Mouse (Mus musculus) small intestine, adult 2 months (tissue): ENCODE data around the gene Evpl. TPM values are rescaled to one million over a fixed set of nuclear protein-coding genes. Genes with fewer than 3 reads are reported as not detected.
A peak's percentile ranks its signal among the peaks of the same experiment; 100 is the strongest.

Experiments
- H3K27ac ChIP-seq: fragments of 200-500 bp; 2 replicates; pipeline ENCODE4 v1.5.1; 2012; ENCODE audit warnings: low read depth, low read length, control low read depth, inconsistent platforms; ENCODE audit not compliant: insufficient read depth
- H3K27me3 ChIP-seq: fragments of 200-500 bp; 2 replicates; pipeline ENCODE4 v1.6.1; 2012; ENCODE audit warnings: mild to moderate bottlenecking, moderate library complexity, low read length, inconsistent platforms; ENCODE audit not compliant: control insufficient read depth, insufficient read depth
- H3K36me3 ChIP-seq: fragments of 200-500 bp; 2 replicates; pipeline ENCODE4 v1.6.1; 2012; ENCODE audit warnings: mild to moderate bottlenecking, low read length, control low read depth, inconsistent platforms; ENCODE audit not compliant: control insufficient read depth, insufficient read depth
- H3K4me1 ChIP-seq: fragments of 200-500 bp; 2 replicates; pipeline ENCODE4 v1.6.1; 2012; ENCODE audit warnings: low read length, inconsistent platforms, mixed read lengths; ENCODE audit not compliant: control insufficient read depth, insufficient read depth, insufficient read length
- H3K4me3 ChIP-seq: fragments of 200-500 bp; 2 replicates; pipeline ENCODE4 v1.5.1; 2012; ENCODE audit warnings: low read depth, mild to moderate bottlenecking, control low read depth, inconsistent platforms, low read length, moderate library complexity
- CTCF ChIP-seq: fragments of 200-500 bp; IDR thresholded peaks from 2 replicates; pipeline ENCODE4 v1.5.1; 2012; ENCODE audit warnings: low read depth, mild to moderate bottlenecking, control low read depth, inconsistent platforms, low read length, moderate library complexity, mixed read lengths; ENCODE audit not compliant: insufficient replicate concordance, insufficient read length; ENCODE audit errors: extremely low read depth
- POLR2A ChIP-seq: fragments of 200-500 bp; IDR thresholded peaks from 2 replicates; pipeline ENCODE4 v1.6.1; 2012; ENCODE audit warnings: low read depth, mild to moderate bottlenecking, control low read depth, inconsistent platforms, low read length, moderate library complexity
- WGBS: fragments of 180-500 bp; shearing (Covaris S2); methylation state at CpG from one replicate; pipeline ENCODE4 v1.1.7; 2018; 5-methylcytosine and 5-hydroxymethylcytosine counted together
- polyA plus RNA-seq: library from polyadenylated mRNA; depleted of rRNA; stranded (reverse); fragments of >200 nt; gene quantifications from 2 replicates; pipeline ENCODE4 v1.2.3, GENCODE M21; 2012

Evpl gene
- polyA plus RNA-seq, 1 experiment = 12.1 TPM

- 81% methylated on average over 2 of the region's 2 CpGs for WGBS
- H3K4me3 ChIP-seq = no peak overlapping the region
- peak overlapping the region; percentile 28; the same call in 1 of the 2 replicates for H3K27ac ChIP-seq
- peaks cover 9% of the 10 kb centered on the region; the same call in 1 of the 2 replicates for H3K4me1 ChIP-seq
- TF ChIP-seq CTCF = no peak
- no peak for TF ChIP-seq POLR2A
- peaks cover 13% of the 10 kb centered on the region for H3K36me3 ChIP-seq
- no peaks in the 10 kb centered on the region for H3K27me3 ChIP-seq
Observed at GRCm38 (mm10) chr11:116201151-116201550, 36.7 kb downstream of the Evpl start.

- WGBS = under 1% methylated on average over 62 of the region's 62 CpGs
- H3K4me1 ChIP-seq = peaks cover 15% of the 10 kb centered on the region
- H3K27ac ChIP-seq = peak within 1 kb of the TSS; percentile 98
- H3K36me3 ChIP-seq = peaks cover 16% of the 10 kb centered on the region
- TF ChIP-seq CTCF (no peak), POLR2A (peak; percentile 96)
- no peaks in the 10 kb centered on the region for H3K27me3 ChIP-seq
- H3K4me3 ChIP-seq = peak within 1 kb of the TSS; percentile 89
Observed at GRCm38 (mm10) chr11:116198639-116199531, 39.0 kb downstream of the Evpl start, which contains the start of the genes Ten1 and Acox1. Ten1 (plus strand) TSS chr11:116198855. Acox1 (minus strand) TSS chr11:116199045.

- Histone ChIP-seq H3K27ac (peak overlapping the region; percentile 88), H3K36me3 (peaks cover 16% of the 10 kb centered on the region), H3K27me3 (no peaks in the 10 kb centered on the region), H3K4me3 (peak overlapping the region; percentile 89), H3K4me1 (peaks cover 15% of the 10 kb centered on the region)
- TF ChIP-seq CTCF (no peak), POLR2A (no peak)
- 8% methylated on average over 13 of the region's 13 CpGs for WGBS
Observed at GRCm38 (mm10) chr11:116198132-116198531, 39.7 kb downstream of the Evpl start.

GRCm38 (mm10) chr11:116197584-116197906, 40.3 kb downstream of the Evpl start:
- TF ChIP-seq CTCF (no peak), POLR2A (0 out of 2 replicates have a peak, but pooled peaks have one; percentile 23)
- H3K4me1 ChIP-seq = peaks cover 15% of the 10 kb centered on the region
- peak overlapping the region; percentile 70 for H3K27ac ChIP-seq
- H3K27me3 ChIP-seq = no peaks in the 10 kb centered on the region
- H3K36me3 ChIP-seq = peaks cover 16% of the 10 kb centered on the region
- H3K4me3 ChIP-seq = peak overlapping the region; percentile 75
- 80% methylated on average over 6 of the region's 6 CpGs for WGBS

- H3K27me3 ChIP-seq = no peaks in the 10 kb centered on the region
- H3K4me3 ChIP-seq = peak overlapping the region; percentile 75
- peak overlapping the region; percentile 70; the same call in 1 of the 2 replicates for H3K27ac ChIP-seq
- no peak for TF ChIP-seq CTCF
- TF ChIP-seq POLR2A = no peak
- peaks cover 13% of the 10 kb centered on the region for H3K4me1 ChIP-seq
- peaks cover 18% of the 10 kb centered on the region for H3K36me3 ChIP-seq
- 92% methylated on average over 18 of the region's 18 CpGs for WGBS
Observed at GRCm38 (mm10) chr11:116196866-116197583, 40.9 kb downstream of the Evpl start.

GRCm38 (mm10) chr11:116196336-116196735, 41.5 kb downstream of the Evpl start:
- peak overlapping the region; percentile 9; the same call in 1 of the 2 replicates for H3K27ac ChIP-seq
- WGBS = 64% methylated on average over 3 of the region's 3 CpGs
- TF ChIP-seq POLR2A = no peak
- TF ChIP-seq CTCF = no peak
- H3K4me1 ChIP-seq = peaks cover 12% of the 10 kb centered on the region
- no peak overlapping the region for H3K4me3 ChIP-seq
- H3K27me3 ChIP-seq = no peaks in the 10 kb centered on the region
- H3K36me3 ChIP-seq = peaks cover 20% of the 10 kb centered on the region

- TF ChIP-seq POLR2A (no peak), CTCF (no peak)
Observed at GRCm38 (mm10) chr11:116195252-116195651, 42.6 kb downstream of the Evpl start.

More at GRCm38 (mm10) chr11:116195252-116195651, 42.6 kb downstream of the Evpl start:
- Histone ChIP-seq H3K27me3 (no peaks in the 10 kb centered on the region), H3K4me1 (peaks cover 9% of the 10 kb centered on the region), H3K27ac (peak overlapping the region; percentile 83), H3K4me3 (peak overlapping the region; percentile 45), H3K36me3 (peaks cover 26% of the 10 kb centered on the region)
- 14% methylated on average over 5 of the region's 5 CpGs for WGBS
